Mouse (Mus musculus) forebrain, embryonic 10.5 days (tissue): ENCODE results near the gene Ythdf1. TPM values are rescaled to one million over a fixed set of nuclear protein-coding genes. Genes with fewer than 3 reads are reported as not detected.

ENCODE experiments used
- DNase-seq: peaks from one replicate; pipeline ENCODE4 v3.0.0-alpha.2; 2017; ENCODE audit warnings: low spot score; ENCODE audit errors: extremely low spot score
- H3K27ac ChIP-seq: fragments of 300-500 bp; sonication (generic); 2 replicates; pipeline ENCODE4 v1.5.1; 2016; ENCODE audit warnings: mild to moderate bottlenecking
- H3K27me3 ChIP-seq: fragments of 300-500 bp; sonication (generic); 2 replicates; pipeline ENCODE4 v1.6.1; 2016; ENCODE audit warnings: mild to moderate bottlenecking; ENCODE audit not compliant: poor library complexity, severe bottlenecking
- H3K36me3 ChIP-seq: fragments of 300-500 bp; sonication (generic); replicated peaks from 2 replicates; pipeline ENCODE4 v1.6.1; 2016; ENCODE audit warnings: mild to moderate bottlenecking, moderate library complexity
- H3K4me1 ChIP-seq: fragments of 300-500 bp; sonication (generic); 2 replicates; pipeline ENCODE4 v1.6.1; 2016
- H3K4me3 ChIP-seq: fragments of 300-500 bp; sonication (generic); 2 replicates; pipeline ENCODE4 v1.5.1; 2016; ENCODE audit warnings: mild to moderate bottlenecking, moderate library complexity
- H3K9me3 ChIP-seq: fragments of 300-500 bp; sonication (generic); 2 replicates; pipeline ENCODE4 v1.6.1; 2016; ENCODE audit warnings: mild to moderate bottlenecking, moderate library complexity
- WGBS: fragments of 180-500 bp; shearing (Covaris S2); methylation state at CpG from one replicate; pipeline ENCODE4 v1.1.7; 2016; 5-methylcytosine and 5-hydroxymethylcytosine counted together
- polyA plus RNA-seq: library from polyadenylated mRNA; unstranded; fragments of >200 nt; fragmentation: Nextera tagmentation; extraction: Ambion mirVana; gene quantifications from 2 replicates; pipeline ENCODE4 v1.2.1, GENCODE M21; 2016

Gene Ythdf1
- polyA plus RNA-seq, 1 experiment from 2014 or later = 47.4 TPM

DNA sequence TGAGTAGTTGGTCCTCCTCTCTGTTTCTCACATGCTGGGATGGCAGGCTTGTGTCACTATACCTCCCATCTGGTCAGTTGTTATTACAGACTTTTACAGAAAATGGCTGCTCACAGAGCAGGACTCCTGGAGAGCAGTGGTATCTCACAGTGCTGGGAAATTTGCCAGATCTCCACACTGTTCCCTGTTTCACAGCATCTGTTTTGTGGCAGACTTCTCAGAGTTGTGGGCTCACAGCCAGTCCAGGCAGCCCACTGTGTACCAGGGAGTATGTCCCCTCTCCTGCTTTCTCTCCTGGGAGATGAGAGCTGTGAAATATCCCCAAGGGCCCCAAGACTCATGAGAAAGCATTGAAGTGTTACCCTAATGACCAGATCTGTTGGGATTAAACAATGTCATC is 21.1 kb upstream of the Ythdf1 start:
- Histone ChIP-seq H3K27me3 (no peaks in the 10 kb centered on the region), H3K4me1 (no peaks in the 10 kb centered on the region), H3K27ac (no peak overlapping the region), H3K4me3 (no peak overlapping the region), H3K36me3 (peaks cover 12% of the 10 kb centered on the region), H3K9me3 (no peaks in the 10 kb centered on the region)
- DNase-seq = no peak

DNA sequence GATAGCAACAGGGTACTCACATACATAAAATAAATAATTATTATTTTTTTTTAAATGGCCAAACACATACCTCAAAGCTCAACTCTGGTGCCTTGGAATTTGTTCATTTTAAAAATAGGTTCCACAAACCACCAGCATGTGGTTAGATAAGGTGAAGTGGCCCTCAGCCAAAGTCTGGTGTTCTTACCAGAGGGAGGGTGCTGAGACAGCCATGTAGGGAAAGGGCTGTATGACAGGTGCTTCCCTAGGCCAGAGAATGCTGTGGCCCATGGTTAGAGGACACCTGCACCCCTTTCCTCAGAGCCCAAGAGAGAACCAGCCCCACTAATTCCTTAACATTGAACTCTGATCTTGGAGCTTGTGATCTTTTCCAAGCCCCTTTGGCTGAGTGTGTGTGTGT is 19.4 kb upstream of the Ythdf1 start:
- no peak overlapping the region for H3K4me3 ChIP-seq
- H3K36me3 ChIP-seq = peaks cover 12% of the 10 kb centered on the region
- DNase-seq = no peak
- no peaks in the 10 kb centered on the region for H3K27me3 ChIP-seq
- no peaks in the 10 kb centered on the region for H3K9me3 ChIP-seq
- no peak overlapping the region for H3K27ac ChIP-seq
- H3K4me1 ChIP-seq = peaks cover 6% of the 10 kb centered on the region

DNA sequence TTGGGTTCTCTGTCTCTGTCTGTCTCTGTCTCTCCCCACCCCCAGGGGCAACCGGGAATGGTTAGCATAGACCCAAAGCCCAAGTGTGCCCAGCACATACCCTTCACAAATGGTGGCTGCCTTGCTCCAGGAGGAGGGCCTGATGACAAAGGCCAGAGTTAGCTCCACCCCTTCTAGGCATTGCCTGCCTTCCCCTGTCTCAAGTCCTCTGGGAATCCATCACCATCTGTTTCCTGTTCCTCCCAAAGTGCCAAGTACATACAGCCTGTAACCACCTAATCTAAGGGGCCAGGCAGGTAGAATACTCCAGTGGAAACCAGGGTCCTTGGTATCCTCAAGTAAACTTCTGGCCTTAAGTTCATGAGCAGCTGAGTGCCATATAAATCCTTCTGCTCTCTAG is 11.7 kb upstream of the Ythdf1 start:
- Histone ChIP-seq H3K4me3 (no peak overlapping the region), H3K27ac (no peak overlapping the region), H3K36me3 (no peaks in the 10 kb centered on the region), H3K9me3 (no peaks in the 10 kb centered on the region), H3K4me1 (peaks cover 25% of the 10 kb centered on the region), H3K27me3 (no peaks in the 10 kb centered on the region)
- DNase-seq = no peak
- 84% methylated on average over 1 of the region's 1 CpGs for WGBS

DNA sequence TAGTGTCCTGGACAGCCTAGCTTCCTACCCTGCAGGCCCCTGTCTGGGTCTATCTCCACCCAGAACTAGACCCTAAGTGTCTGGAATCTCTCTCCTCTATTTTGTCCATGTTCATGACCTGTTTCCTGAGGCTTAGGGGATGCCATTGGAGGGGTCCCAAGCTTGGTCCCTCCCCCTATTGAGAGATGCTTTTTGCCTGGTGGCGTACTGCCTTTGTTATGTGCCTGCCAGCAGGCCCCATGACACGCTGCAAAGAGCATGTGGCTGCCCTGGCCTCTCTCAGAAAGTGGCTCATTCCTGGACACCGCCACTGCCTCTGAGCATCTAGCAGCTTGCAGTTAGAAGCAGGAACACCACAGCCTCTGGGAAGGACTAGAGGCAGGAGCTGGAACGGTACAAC is 8.0 kb upstream of the Ythdf1 start, which contains the start of gene Birc7:
Birc7 (plus strand) TSS at position 301 of the 400 bp plus-strand sequence.
- DNase-seq = no peak
- H3K36me3 ChIP-seq = no peaks in the 10 kb centered on the region
- H3K27me3 ChIP-seq = peaks cover 5% of the 10 kb centered on the region; the same call in 1 of the 2 replicates
- H3K27ac ChIP-seq = peak within 1 kb of the TSS; percentile 36
- no peaks in the 10 kb centered on the region for H3K9me3 ChIP-seq
- 69% methylated on average over 4 of the region's 4 CpGs for WGBS
- H3K4me1 ChIP-seq = peaks cover 13% of the 10 kb centered on the region
- H3K4me3 ChIP-seq = no peak within 1 kb of the TSS

DNA sequence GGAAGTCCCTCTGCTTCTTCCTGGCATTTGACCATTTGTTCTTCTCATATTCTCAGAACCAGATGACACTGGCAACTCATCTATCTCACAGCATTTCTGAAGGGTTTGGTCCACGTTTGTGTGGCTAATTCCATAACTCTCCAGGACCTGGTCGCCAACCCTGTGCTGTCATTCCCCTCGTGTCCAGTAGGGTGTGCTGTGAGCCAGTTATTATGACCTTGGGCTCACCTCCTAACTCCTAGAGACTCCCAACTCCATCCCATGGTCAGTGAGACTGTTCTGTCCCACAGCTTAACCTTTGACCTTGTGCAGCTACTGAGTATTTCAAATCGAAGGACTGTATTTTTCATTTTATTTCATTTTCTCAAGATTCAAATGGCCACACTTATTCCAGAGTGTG is 4.4 kb upstream of the Ythdf1 start:
- 9% methylated on average over 4 of the region's 4 CpGs for WGBS
- Histone ChIP-seq H3K9me3 (no peaks in the 10 kb centered on the region), H3K27me3 (peaks cover 5% of the 10 kb centered on the region; the same call in 1 of the 2 replicates), H3K4me3 (no peak overlapping the region), H3K36me3 (no peaks in the 10 kb centered on the region), H3K4me1 (peaks cover 23% of the 10 kb centered on the region), H3K27ac (no peak overlapping the region)
- peak; percentile 69 for DNase-seq

DNA sequence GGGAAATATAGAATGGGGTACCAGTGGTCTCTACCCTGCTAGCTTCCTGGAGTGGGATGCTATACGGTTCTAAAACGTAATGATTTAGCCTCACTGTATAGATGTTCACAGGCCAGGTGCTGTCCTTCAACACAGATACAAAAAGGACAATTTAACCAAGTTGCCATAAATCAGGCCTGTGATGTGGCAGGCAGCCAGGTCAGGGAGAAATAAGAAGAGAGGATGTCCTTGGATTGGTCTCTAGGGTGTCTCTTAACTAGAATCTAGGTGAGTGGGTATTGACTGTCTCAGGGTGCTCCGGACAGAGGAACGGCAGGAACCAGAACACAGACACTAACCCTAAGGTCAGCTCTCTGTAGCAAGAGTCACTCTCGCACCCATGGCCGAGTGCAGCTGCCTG is 2.0 kb upstream of the Ythdf1 start:
- Histone ChIP-seq H3K4me3 (no peak overlapping the region), H3K9me3 (no peaks in the 10 kb centered on the region), H3K27ac (no peak overlapping the region), H3K4me1 (peaks cover 26% of the 10 kb centered on the region), H3K36me3 (peaks cover 12% of the 10 kb centered on the region), H3K27me3 (peaks cover 5% of the 10 kb centered on the region; the same call in 1 of the 2 replicates)
- no peak for DNase-seq
- 93% methylated on average over 6 of the region's 6 CpGs for WGBS

DNA sequence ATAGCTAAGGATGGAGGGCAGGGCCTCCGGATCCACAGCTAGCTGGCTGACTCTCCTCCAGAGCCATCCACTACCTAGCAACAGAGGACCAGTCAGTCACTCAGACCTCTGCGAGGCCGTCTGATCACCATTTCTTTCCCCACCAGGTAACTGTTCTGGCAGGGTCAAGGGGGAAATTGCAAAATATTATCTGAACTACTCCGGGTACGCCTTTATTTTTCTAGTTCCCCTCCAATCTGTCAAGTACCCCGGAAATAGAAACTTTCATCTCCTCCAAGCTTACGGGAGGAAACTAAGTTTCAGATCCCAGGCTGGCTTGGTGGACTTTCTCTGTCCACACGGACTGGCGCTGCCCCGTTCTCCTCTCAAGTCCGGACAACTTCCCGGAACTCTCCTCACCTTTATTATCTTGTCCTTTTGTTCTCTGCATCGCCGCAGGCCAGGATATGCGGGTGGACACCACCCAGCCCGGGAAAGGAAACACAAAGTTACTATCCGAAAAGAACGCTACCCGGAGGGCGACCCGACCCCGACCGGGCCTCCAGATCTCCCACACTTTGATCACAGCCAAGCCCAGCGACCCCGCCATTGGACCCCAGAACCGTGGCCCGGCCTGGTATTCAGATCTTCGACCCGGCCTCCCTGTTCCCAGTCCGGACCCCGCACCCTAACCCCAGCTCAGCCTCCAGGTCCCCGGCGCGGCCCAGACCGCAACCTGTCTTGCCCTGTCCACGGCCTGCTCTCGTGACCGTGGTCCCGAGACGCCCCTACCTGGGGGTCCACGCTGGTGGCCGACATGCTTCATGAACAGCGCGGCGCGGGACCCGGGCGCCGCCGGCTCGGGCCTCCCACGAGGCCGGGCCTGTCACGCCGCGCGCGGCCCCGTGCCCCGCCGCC is 588 bp downstream of the Ythdf1 start:
- WGBS = under 1% methylated on average over 61 of the region's 61 CpGs
- no peaks in the 10 kb centered on the region for H3K9me3 ChIP-seq

DNA sequence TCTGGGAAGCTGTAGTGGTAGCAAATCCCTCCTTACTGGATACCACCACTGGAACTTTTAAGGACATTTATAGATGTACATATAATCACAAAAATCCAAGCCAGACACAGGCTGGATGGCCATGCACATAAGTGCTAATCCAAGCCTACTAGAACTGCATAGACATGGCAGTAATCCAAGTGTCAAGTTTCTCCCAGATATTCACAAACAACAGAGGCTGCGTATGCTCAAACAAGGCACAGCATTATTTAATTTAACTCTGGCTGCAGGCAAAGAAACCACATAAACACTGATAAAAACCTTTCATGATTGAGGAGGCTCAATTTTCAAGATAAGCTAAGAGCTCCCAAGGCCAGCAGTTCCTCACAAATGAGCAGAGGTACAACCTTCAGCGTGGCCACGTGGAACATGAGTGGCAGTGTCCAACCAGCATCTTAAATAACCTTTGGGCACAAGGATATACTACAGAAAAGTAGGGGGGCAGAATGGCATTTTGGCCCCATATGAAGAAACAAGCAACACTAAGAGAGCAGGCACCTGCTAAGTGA is 4.8 kb downstream of the Ythdf1 start:
- 92% methylated on average over 3 of the region's 3 CpGs for WGBS
- Histone ChIP-seq H3K9me3 (no peaks in the 10 kb centered on the region), H3K36me3 (peaks cover 79% of the 10 kb centered on the region), H3K27me3 (no peaks in the 10 kb centered on the region), H3K4me3 (no peak overlapping the region), H3K4me1 (peaks cover 18% of the 10 kb centered on the region), H3K27ac (no peak overlapping the region)
- no peak for DNase-seq

More for the DNA sequence above, 588 bp downstream of the Ythdf1 start:
- peak overlapping the region; percentile 92 for H3K27ac ChIP-seq
- peaks cover 26% of the 10 kb centered on the region for H3K4me1 ChIP-seq
- H3K4me3 ChIP-seq = peak overlapping the region; percentile 100
- peaks cover 37% of the 10 kb centered on the region for H3K36me3 ChIP-seq
- peaks cover 5% of the 10 kb centered on the region; the same call in 1 of the 2 replicates for H3K27me3 ChIP-seq
- DNase-seq = no peak

DNA sequence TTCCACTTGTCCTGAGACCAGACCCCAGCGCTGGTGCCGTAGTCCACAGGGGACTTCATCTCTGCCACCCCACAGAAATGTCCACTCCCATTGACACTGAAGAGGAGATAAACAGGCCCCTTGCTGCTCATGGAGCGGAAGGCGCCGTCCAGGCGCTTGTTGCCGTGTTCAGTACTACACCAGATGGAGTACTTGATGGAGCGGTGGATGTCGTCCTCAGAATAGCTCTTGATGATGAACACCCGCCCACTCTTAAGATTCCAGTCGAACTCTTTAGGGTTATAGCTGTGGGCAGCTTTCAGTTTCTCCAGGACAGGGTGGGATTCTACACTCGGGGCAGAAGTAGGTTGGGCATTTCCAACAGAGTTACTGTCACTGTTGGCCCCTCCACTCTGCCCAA is 9.8 kb downstream of the Ythdf1 start:
- H3K36me3 ChIP-seq = peaks cover 97% of the 10 kb centered on the region
- H3K4me3 ChIP-seq = no peak overlapping the region
- WGBS = 96% methylated on average over 12 of the region's 12 CpGs
- no peaks in the 10 kb centered on the region for H3K9me3 ChIP-seq
- no peak overlapping the region for H3K27ac ChIP-seq
- peaks cover 5% of the 10 kb centered on the region; the same call in 1 of the 2 replicates for H3K4me1 ChIP-seq
- DNase-seq = no peak
- H3K27me3 ChIP-seq = no peaks in the 10 kb centered on the region

DNA sequence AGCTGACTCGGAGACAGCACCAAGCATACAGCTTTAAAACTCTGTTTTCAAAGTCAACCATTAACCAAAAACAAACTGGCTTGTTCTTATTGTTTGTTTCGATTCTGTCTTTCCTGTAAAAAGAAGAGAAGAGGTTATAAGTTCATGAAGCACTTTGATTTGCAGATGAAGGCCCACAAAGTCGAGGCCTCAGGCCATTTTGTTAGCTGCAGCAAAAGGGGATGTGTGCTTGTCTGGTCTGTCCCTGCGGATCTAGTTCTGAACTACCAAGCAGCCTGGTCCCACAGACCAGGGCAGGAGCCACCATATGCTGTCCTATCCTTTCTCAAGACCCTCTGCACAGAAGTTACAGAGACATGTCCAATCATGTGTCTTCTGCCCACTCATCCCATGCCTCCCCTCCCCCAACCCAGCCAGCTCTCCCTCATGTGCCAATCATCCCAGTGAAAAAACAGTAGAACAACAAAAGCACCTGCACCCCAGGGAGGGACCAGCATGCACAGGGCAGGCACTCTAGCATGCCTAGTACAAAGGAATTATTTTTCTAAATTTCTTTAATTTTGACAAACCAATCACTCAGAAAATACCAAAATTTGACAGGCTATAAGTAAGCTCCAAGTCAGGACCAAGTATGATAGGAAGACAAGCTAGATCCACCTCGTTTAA is 15.1 kb downstream of the Ythdf1 start:
- H3K4me1 ChIP-seq = peaks cover 7% of the 10 kb centered on the region; the same call in 1 of the 2 replicates
- H3K4me3 ChIP-seq = no peak overlapping the region
- peaks cover 72% of the 10 kb centered on the region for H3K36me3 ChIP-seq
- DNase-seq = no peak
- 78% methylated on average over 5 of the region's 5 CpGs for WGBS
- no peaks in the 10 kb centered on the region for H3K9me3 ChIP-seq
- no peak overlapping the region for H3K27ac ChIP-seq
- no peaks in the 10 kb centered on the region for H3K27me3 ChIP-seq

DNA sequence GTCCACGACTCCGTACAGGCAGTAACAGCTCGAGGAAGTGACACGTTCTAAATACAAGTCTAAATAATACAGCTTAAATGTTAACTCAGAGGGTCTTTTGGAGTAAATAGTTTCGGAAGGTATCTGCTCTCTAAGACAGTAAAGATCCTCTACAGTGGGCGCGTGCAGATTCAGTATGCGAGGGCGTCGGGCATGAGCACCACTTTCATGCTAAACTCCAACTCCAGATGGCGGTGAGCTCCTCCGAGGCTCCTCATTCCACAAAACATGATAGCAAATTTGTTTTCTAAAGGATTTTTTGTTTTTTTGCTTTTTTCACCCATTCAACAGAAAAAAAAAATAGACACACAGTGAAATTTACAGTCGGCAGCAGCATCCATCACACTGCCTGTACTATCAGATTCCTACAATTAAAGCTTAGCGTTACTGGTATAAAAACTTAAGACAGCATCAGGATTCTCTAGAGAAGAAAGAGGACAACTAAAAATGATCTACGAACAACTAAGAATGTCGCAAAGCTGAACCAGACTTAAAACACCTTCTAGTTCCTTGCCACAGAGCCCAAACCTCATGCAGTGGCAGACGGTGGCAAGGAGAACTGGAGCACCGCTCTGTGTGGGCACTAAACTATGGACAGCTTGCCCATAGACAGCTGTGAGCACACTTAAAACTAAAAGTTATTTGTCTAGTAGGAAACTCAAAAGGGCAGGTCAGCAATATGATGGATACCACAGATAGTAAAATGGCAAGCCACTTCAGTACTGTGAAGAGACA is 16.1 kb downstream of the Ythdf1 start:
- peaks cover 62% of the 10 kb centered on the region for H3K36me3 ChIP-seq
- WGBS = 95% methylated on average over 18 of the region's 18 CpGs
- no peak for DNase-seq
- no peak overlapping the region for H3K27ac ChIP-seq
- H3K4me3 ChIP-seq = no peak overlapping the region
- H3K27me3 ChIP-seq = no peaks in the 10 kb centered on the region
- no peaks in the 10 kb centered on the region for H3K9me3 ChIP-seq
- H3K4me1 ChIP-seq = peaks cover 7% of the 10 kb centered on the region; the same call in 1 of the 2 replicates

DNA sequence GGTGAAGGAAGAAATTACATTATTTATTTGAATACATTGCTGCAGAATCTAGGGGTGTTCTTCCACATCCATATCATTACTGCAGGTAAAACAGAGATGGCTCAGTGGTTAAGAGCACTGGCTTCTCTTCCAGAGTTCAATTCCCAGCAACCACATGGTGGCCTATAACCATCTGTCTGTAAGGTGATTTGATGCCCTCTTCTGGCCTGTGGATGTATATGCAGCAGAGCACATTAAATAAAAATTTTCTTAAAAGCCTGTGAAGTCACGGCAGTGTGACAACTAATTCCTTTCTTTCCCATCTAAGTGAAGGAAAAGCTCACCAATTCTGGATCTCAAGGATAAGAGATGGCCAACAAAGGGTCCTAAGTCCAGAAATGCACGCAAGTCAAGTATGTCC is 18.7 kb downstream of the Ythdf1 start:
- no peak for DNase-seq
- H3K4me1 ChIP-seq = peaks cover 9% of the 10 kb centered on the region
- H3K9me3 ChIP-seq = no peaks in the 10 kb centered on the region
- H3K4me3 ChIP-seq = no peak overlapping the region
- no peaks in the 10 kb centered on the region for H3K27me3 ChIP-seq
- WGBS = 46% methylated on average over 2 of the region's 2 CpGs
- H3K36me3 ChIP-seq = peaks cover 39% of the 10 kb centered on the region
- H3K27ac ChIP-seq = no peak overlapping the region
